Mouse (Mus musculus): ENCODE measurements at regions not wholly inside any gene's neighbourhood (a gene's known extent, or its start where the extent isn't known, plus 50 kb on each side); places are given as distances from the start of the nearest gene placed in this dataset.

GRCm38 (mm10) chr10:42094274-42095000, 76.2 kb upstream of the Armc2 start:
- DNase-seq, result no peak

GRCm38 (mm10) chr10:42093176-42093759, 75.0 kb upstream of the Armc2 start:
- DNase-seq, result no peak

DNA sequence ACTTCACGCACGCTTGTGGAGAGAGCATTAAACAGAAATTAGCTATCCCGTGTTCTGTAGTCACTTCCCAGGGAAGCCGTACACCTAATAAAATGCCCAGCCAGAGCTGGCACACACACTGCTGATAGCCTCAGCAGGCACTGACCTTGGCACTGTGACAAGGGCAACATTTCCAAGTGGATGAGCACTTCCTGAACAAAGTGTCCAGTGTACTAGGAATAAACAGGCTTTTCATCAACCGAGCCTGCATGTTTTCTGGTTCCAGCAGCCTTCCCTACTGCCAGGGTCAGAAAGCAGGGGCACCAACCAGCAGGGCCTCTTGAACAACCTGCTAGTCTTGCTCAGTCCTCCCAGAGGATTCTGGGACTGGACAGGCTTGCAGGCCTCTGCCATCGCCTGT, 74.3 kb upstream of the Armc2 start:
- peak; percentile 86 for DNase-seq

DNA sequence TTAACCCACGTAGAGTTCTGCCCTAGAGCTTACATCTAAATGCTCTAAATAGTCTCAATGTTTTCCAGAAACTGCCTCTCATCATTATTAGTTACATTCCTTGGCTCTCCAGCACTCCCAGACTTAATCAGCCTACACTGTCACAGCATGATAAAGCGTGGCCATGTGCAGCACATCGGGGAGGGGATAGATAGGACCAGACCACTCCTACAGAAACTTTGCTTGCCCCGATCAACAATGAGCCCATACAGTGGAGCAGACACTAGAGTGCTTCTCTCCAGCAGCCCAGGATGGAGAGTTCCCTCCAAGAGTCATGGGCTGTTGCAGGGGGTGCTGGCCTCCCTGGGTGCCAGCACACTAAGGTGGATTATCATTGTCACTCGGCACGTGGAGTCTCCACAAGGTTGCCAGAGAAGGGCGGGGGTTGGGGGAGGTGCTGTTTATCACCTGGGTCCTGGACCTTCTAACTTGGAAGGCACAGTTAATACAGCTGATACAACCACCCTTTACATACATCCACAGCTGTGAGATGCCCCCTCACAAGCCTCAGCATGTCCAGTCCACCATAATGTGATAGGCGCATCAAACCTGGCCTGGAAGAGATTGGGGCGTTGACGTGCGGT, 73.4 kb upstream of the Armc2 start:
- no peak for DNase-seq

DNA sequence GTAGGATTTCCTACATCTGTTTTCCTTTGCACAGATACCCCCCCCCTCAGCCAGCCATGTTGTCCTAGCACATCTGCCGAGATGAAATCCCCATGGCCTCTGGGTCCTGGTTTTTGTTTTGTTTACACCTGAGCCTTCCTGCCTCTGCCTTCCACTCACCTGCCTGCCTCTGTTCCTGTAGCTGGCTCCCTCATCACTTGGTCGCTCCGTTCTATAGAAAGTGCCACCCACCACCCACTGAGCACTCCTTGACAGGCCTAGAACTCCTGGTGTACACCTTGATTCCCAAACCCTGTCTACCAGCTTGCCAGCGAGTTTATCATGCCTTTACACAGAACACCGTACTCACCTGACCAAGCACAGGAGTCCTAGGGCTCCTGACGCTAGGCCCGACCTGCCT, 72.6 kb upstream of the Armc2 start:
- no peak for DNase-seq

DNA sequence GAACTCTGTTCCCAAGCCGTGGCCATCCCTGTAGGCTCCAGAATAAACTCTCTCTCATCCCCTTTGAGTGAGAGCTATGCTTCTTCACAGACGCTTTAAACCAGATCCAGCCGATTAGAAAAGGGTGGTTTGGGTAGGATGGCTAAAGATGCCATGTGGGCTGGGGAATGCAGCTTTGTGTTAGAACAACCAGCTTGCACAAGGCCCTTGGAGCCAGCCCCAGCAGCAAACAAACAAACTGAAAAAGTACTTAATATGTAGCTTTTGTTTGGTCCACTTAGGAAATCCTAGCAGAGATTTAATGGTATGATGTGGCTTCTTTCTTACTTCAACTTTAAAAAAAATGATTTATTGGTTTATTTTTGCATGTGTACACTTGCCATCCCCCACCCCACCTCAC, 71.9 kb upstream of the Armc2 start:
- DNase-seq, result no peak

DNA sequence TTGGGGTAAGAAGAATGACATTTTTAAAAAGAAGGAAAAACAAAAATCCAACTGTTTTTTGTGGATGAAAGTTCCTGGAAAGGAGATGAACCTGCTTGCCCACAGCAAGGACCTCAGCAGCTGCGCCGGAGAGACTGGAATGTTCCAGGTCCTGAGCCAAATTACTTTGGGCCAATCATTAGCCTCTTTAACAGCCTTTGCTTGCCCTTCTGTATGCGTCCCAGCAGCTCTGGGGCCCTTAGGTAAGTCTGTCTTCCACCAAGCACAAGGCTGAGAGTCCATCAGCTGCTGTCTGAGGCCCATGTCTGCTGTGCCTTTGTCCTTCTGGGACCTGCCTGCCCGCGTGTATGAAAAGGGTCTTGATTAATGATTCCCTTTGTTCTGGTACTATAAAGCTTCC, 71.4 kb upstream of the Armc2 start:
- no peak for DNase-seq

DNA sequence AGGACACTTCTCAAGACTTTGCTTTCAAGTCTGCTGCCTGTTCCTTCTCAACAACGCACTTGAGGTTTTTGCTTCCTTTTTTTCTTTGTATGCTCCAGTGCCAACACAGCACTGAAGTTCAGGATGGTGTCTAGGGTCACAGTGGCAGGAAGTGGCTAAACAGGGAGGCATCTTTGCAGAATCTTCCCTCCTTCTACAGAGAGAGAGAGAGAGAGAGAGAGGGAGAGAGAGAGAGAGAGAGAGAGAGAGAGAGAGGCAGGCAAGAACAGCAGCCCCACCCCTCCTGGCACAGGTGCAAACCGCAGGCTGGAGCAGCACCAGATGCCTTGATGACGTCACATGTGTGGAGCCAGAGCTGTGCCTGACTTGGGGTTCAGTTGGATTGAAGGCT, 71.0 kb upstream of the Armc2 start:
- peak; percentile 54 for DNase-seq

DNA sequence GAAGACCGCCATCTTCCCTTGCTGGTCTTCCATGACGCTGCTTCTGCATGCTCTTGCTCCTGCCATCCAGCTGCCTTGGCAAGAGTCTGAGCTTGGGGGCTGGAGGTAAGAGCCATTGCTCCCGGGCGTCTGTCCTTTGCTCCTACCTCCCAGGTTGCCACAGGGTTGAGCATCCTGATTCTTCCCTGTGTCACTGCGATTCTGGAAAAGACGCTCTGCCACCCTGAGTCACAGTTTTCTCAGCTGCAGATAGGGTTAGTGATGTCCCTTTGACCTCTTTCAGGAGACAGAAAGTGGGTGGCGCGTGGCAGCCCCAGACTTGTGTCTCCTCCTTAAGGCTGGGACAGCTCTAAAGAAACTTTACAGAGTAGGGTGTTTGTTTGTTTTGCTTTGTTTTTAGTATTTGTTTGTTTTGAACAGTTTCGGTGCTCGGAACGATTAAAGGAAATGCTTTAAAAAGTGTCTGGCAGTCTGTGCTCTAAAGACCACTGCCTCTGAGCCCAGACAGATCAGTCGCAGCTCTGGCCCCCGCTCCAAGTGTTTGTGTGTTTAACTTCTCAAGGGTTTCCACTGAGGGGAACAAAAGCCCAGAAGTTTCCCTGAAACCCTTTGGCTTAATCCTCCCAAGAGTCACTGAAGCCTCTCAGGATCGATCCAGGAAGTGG, 70.5 kb upstream of the Armc2 start:
- DNase-seq, result no peak

GRCm38 (mm10) chr10:42087906-42088305, 69.7 kb upstream of the Armc2 start:
- no peak for DNase-seq

DNA sequence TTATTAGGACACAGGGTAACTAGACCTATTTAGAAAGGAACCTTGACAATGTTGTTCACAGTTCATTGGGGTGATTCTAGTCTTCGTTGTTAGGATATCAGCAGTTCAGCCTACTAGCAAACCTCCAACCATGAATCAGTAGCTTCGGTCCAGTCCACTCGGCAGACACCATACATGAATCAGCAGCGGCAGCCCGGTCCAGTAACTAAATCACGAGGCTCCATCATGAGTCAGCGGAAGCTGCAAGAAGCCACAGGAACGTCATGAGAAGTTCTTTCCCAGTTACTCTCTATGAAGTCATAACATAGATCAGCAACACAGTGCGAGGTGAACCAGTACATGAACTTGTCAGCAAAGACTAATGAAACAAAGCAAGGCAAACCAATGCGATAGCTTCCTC, 68.4 kb upstream of the Armc2 start:
- no peak for DNase-seq

- no peak for DNase-seq
Measured at GRCm38 (mm10) chr10:42085295-42085694, 67.1 kb upstream of the Armc2 start.

DNA sequence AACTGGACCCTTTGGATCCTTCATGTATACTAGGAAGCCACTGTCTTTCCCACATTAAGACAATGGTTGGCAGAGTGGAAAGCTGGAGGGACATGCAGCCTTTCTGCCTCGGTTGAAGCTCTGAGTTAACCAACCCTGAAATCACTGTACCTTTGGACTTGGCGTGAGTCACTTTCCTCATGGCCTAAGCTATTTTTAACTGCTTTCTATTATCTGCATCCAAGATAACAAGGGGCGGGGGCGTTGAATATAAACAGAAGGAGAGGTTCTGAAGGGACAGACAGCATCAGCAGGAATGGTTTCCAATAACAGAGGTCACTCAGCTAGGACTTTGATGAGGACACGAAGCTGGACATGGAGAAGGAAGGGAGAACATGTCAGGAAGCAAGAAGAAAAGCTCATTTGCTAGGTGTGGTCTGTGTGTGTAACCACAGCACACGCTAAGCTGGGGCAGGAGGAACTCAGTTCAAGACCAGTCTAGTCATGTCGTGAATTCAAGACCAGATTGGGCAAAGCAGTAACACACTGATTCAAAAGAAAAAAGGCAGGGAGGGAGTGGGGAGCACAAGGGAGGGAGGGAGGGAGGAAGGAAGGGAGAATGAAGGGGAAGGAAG, 64.1 kb upstream of the Armc2 start:
- DNase-seq, result no peak

DNA sequence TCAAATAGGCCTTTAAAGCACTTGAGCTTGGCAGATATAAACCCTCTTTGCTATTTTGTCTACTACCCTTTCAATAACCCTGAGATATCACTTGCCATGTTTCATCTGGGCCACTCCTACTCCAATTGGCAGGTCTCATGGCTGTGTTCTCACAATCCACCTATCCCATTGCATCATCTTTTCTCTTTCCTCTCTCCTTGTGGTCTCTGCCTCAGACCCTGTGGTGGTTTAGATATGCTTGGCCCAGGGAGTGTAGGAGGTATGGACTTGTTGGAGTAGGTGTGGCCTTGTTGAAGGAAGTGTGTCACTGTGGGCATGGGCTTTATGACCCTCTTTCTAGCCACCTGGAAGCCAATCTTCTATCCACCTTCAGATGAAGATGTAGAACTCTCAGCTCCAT, 61.5 kb upstream of the Armc2 start:
- no peak for DNase-seq

DNA sequence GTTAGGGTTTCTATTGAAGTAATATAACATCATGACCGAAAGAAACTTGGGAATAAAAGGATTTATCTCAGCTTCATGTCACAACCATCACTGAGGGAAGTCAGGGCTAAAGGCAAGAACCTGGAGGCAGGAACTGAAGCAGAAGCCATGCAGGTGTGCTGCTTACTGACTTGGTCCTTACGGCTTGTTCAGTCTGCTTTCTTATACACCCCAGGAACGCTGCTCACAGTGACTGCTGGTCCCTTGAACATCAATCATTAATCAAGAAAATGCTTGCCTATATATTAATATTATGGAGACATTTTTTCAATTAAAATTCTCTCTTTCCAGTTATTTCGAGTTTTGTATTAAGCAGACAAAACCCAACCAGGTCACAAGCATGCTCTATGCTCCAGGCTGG, 58.5 kb upstream of the Armc2 start:
- DNase-seq, result no peak

- DNase-seq, result no peak
Measured at GRCm38 (mm10) chr10:42075545-42075944, 57.3 kb upstream of the Armc2 start.

- DNase-seq, result no peak
Measured at GRCm38 (mm10) chr10:42072758-42073157, 54.5 kb upstream of the Armc2 start.

DNA sequence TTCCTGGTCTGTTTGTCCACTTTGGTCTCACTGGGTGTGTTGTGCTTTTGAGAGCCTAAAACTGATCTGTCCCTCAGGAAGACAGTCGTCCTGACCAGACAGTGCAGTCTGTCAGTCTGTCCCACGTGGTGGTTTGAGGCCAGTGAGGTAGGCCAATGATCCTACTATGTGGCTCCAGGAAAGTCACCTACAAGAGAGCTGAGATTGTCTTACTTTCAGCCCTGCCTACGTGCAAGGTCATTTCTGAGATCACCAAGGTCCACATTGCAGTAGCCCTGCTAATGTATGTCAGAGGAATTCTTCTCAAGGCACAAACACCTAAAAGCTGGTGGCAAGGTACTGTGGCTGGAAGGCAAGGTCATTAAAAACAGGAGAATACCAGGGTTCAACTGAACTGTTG, 53.9 kb upstream of the Armc2 start:
- no peak for DNase-seq

DNA sequence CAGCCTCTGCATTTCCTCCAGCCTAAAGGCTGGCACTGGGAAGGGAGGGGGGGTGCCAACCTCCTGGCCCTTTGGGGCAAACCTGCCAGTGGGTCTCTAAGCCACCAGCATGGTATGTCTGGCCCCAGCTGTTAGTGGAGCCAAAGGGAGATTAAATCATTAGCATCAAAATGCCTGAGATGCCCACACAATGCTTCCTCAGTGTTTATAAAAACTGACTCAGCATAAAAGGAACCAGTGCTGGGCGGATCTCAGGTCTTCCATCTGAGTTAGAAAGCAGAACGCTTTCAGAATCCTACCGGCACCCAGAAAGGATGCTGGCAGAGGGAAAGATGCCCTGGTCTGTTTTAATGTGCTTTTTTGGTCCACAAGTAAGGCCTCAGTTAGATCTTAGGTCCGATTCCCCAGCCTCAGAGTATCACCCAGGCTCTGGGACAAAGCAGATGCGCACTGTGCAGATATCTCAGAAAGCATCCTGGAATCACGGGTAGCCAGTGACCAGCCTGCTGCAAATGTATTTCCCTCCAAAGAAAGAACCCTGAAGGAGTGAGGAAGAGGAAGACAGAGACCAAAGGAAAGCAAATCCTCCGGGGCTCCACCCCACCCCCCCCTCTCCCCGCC, 53.3 kb upstream of the Armc2 start:
- no peak for DNase-seq

DNA sequence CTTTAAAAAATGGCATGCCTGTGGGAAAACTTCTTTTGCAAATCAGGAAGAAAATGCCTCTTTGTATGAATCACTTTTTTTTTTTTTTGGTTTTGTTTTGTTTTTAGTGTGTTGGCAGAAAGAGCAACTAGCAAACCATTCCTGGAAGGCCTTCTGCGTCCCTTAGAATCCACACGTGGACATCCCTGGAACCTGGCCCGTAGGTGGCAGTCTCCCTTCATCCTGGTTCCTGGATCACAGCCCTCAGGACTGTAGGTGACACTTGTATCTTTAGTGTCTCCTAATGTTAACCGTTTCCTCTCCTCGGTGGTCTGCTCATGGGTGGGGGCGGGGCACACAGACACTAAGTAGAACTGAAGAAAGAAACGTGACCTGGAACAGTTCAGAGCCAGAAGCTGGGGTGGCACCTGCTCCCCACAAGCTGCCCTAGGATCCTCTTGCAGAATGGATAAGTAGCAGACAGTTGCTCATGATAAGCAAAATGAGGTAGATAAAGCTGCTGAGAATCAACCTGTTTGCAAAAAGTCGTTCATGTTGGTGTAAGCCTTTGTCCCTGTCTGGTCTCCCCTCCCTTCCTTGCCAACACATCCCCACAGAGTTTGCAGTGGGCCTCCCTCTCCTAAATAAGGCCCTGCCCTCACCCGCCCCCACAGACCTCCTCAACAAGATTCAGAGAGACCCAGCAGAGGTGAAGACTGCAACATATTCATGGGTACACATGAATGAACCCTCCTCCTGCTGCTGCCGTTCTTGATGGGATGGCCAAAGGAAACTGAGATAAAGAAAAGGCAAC, 52.6 kb upstream of the Armc2 start:
- DNase-seq, result peak; percentile 67

- DNase-seq, result no peak
Measured at GRCm38 (mm10) chr10:42069751-42070150, 51.5 kb upstream of the Armc2 start.

DNA sequence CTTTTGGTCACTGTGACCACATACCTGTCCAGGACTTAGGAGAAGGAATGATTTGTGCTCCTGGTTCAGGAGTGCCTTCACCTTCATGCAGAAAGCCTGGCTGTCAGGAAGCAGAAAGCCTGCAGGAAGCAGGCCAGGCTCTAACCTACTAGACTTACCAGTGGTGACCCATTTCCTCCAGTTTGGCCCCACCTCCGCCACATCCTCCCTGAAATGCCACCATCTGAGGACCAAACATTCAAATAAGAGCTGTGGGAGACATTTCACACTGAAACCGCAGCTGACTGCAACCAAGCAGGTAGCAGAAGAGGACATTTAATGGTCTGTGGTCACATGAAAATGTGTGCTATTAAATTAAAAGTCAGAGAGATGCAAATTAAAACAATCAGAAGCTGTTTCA, 50.3 kb upstream of the Armc2 start:
- DNase-seq, result no peak

Data from adrenal gland, adult 8-10 months (tissue).